Mouse (Mus musculus) T-helper 2 cell (primary cell): Measurements from ENCODE around the gene Cd274.

Source experiments
- in situ Hi-C: fragments of 300-600 bp; cut with MboI, MseI; formaldehyde crosslinking; loops from one replicate; pipeline ENCODE4 v1.15.1; 2025; ENCODE audit warnings: high pct_unique_total_duplicates

Gene Cd274

GRCm38 (mm10) chr19:29366969-29367622 is at the start of gene Cd274, which contains the start of gene Plgrkt:
Gene Cd274 (plus strand): TSS chr19:29367455.
Gene Plgrkt (minus strand): TSS chr19:29367390.
- in situ Hi-C loops: loop anchor here (5.0 kb wide), 2 partner anchors 115 to 135 kb away; partner anchors contain the start of gene Jak2

- in situ Hi-C loops: no loop called here
Observed at GRCm38 (mm10) chr19:29323416-29324049, 43.7 kb upstream of the Cd274 start.

GRCm38 (mm10) chr19:29325053-29325851 is 42.0 kb upstream of the Cd274 start, which contains the start of gene Insl6:
Gene Insl6 (minus strand): TSS chr19:29325356.
- in situ Hi-C loops: no loop called here

GRCm38 (mm10) chr19:29325852-29326180 is 41.4 kb upstream of the Cd274 start:
- in situ Hi-C loops: no loop called here

GRCm38 (mm10) chr19:29326396-29326795 is 40.9 kb upstream of the Cd274 start:
- in situ Hi-C loops: no loop called here

GRCm38 (mm10) chr19:29326822-29327552 is 40.3 kb upstream of the Cd274 start:
- in situ Hi-C loops: no loop called here

- in situ Hi-C loops: no loop called here
Observed at GRCm38 (mm10) chr19:29334068-29334745, 33.0 kb upstream of the Cd274 start, which contains the start of gene Rln1. Gene Rln1 (minus strand): TSS chr19:29334670.

- in situ Hi-C loops: no loop called here
Observed at GRCm38 (mm10) chr19:29336624-29337023, 30.6 kb upstream of the Cd274 start.

GRCm38 (mm10) chr19:29341029-29341428 is 26.2 kb upstream of the Cd274 start:
- in situ Hi-C loops: no loop called here

GRCm38 (mm10) chr19:29342281-29342680 is 25.0 kb upstream of the Cd274 start:
- in situ Hi-C loops: no loop called here

GRCm38 (mm10) chr19:29344868-29345267 is 22.4 kb upstream of the Cd274 start:
- in situ Hi-C loops: no loop called here

GRCm38 (mm10) chr19:29345636-29346035 is 21.6 kb upstream of the Cd274 start:
- in situ Hi-C loops: no loop called here

GRCm38 (mm10) chr19:29350991-29351390 is 16.3 kb upstream of the Cd274 start:
- in situ Hi-C loops: loop anchor here (5.0 kb wide), 1 partner anchor 34 kb away; no protein-coding TSS in a partner anchor

- in situ Hi-C loops: loop anchor here (5.0 kb wide), 1 partner anchor 38 kb away; no protein-coding TSS in a partner anchor
Observed at GRCm38 (mm10) chr19:29354895-29355877, 12.1 kb upstream of the Cd274 start.

- in situ Hi-C loops: no loop called here
Observed at GRCm38 (mm10) chr19:29356281-29356680, 11.0 kb upstream of the Cd274 start.

GRCm38 (mm10) chr19:29360251-29360650 is 7.0 kb upstream of the Cd274 start:
- in situ Hi-C loops: no loop called here

- in situ Hi-C loops: no loop called here
Observed at GRCm38 (mm10) chr19:29361468-29362130, 5.7 kb upstream of the Cd274 start.

GRCm38 (mm10) chr19:29362173-29362930 is 4.9 kb upstream of the Cd274 start:
- in situ Hi-C loops: no loop called here
